Mouse (Mus musculus): Measurements from ENCODE around the gene Camp. TPM values are rescaled to one million over a fixed set of nuclear protein-coding genes. Genes with fewer than 3 reads are reported as not detected.

Gene Camp
- polyA plus RNA-seq, 1 experiment from 2014 or later = 1.3 TPM

- 66% methylated on average over 5 of the region's 5 CpGs for WGBS
- Histone ChIP-seq H3K9ac (ENCODE audit: low read depth, low read length) (no peak overlapping the region), H3K9me3 (ENCODE audit: control insufficient read depth) (no peaks in the 10 kb centered on the region), H3K4me3 (ENCODE audit: low read depth, low read length) (no peak overlapping the region), H3K27me3 (replicated peaks; ENCODE audit: control insufficient read depth, insufficient read depth, low read length) (no peaks in the 10 kb centered on the region), H3K4me2 (replicated peaks; ENCODE audit: low read depth) (no peak overlapping the region), H3K27ac (ENCODE audit: low read depth, low read length) (no peak overlapping the region; the same call in 1 of the 2 replicates), H3K36me3 (ENCODE audit: control insufficient read depth, insufficient read depth) (peaks cover 64% of the 10 kb centered on the region), H3K4me1 (replicated peaks; ENCODE audit: control insufficient read depth, insufficient read depth, low read length) (0 out of 2 replicates have a peak, but pooled peaks cover 8% of the 10 kb centered on the region)
- peak; percentile 84 for TF ChIP-seq CTCF (IDR thresholded peaks at IDR 0.05; ENCODE audit: low read depth)
- ATAC-seq = no peak
These were observed 43.3 kb upstream of the Camp start for GRCm38 (mm10) chr9:109892651-109893250.

- Histone ChIP-seq H3K4me3 (ENCODE audit: low read depth, low read length) (no peak overlapping the region), H3K4me1 (replicated peaks; ENCODE audit: control insufficient read depth, insufficient read depth, low read length) (0 out of 2 replicates have a peak, but pooled peaks cover 4% of the 10 kb centered on the region), H3K9ac (ENCODE audit: low read depth, low read length) (no peak overlapping the region), H3K27me3 (replicated peaks; ENCODE audit: control insufficient read depth, insufficient read depth, low read length) (no peaks in the 10 kb centered on the region), H3K9me3 (ENCODE audit: control insufficient read depth) (no peaks in the 10 kb centered on the region), H3K4me2 (replicated peaks; ENCODE audit: low read depth) (no peak overlapping the region), H3K36me3 (ENCODE audit: control insufficient read depth, insufficient read depth) (peaks cover 76% of the 10 kb centered on the region), H3K27ac (ENCODE audit: low read depth, low read length) (no peak overlapping the region)
- no peak for ATAC-seq
- TF ChIP-seq CTCF (IDR thresholded peaks at IDR 0.05; ENCODE audit: low read depth) = no peak
- 92% methylated on average over 8 of the region's 8 CpGs for WGBS
These were observed 42.1 kb upstream of the Camp start for GRCm38 (mm10) chr9:109891501-109891900.

GRCm38 (mm10) chr9:109887321-109887720 is 37.9 kb upstream of the Camp start:
- peaks cover 96% of the 10 kb centered on the region for H3K36me3 ChIP-seq (ENCODE audit: control insufficient read depth, insufficient read depth)
- H3K4me3 ChIP-seq (ENCODE audit: low read depth, low read length) = no peak overlapping the region
- H3K27me3 ChIP-seq (replicated peaks; ENCODE audit: control insufficient read depth, insufficient read depth, low read length) = no peaks in the 10 kb centered on the region
- H3K9me3 ChIP-seq (ENCODE audit: control insufficient read depth) = no peaks in the 10 kb centered on the region
- TF ChIP-seq CTCF (IDR thresholded peaks at IDR 0.05; ENCODE audit: low read depth) = no peak
- no peak overlapping the region for H3K9ac ChIP-seq (ENCODE audit: low read depth, low read length)
- H3K4me2 ChIP-seq (replicated peaks; ENCODE audit: low read depth) = no peak overlapping the region
- 0 out of 2 replicates have a peak, but pooled peaks cover 5% of the 10 kb centered on the region for H3K4me1 ChIP-seq (replicated peaks; ENCODE audit: control insufficient read depth, insufficient read depth, low read length)
- 62% methylated on average over 5 of the region's 5 CpGs for WGBS
- 0 out of 2 replicates have a peak overlapping the region, but pooled peaks have one; percentile 17 for H3K27ac ChIP-seq (ENCODE audit: low read depth, low read length)
- ATAC-seq = no peak

GRCm38 (mm10) chr9:109886259-109886658 is 36.8 kb upstream of the Camp start:
- Histone ChIP-seq H3K9me3 (ENCODE audit: control insufficient read depth) (no peaks in the 10 kb centered on the region), H3K9ac (ENCODE audit: low read depth, low read length) (no peak overlapping the region), H3K4me1 (replicated peaks; ENCODE audit: control insufficient read depth, insufficient read depth, low read length) (0 out of 2 replicates have a peak, but pooled peaks cover 5% of the 10 kb centered on the region), H3K4me2 (replicated peaks; ENCODE audit: low read depth) (no peak overlapping the region), H3K4me3 (ENCODE audit: low read depth, low read length) (no peak overlapping the region), H3K27ac (ENCODE audit: low read depth, low read length) (peak overlapping the region; percentile 73), H3K27me3 (replicated peaks; ENCODE audit: control insufficient read depth, insufficient read depth, low read length) (no peaks in the 10 kb centered on the region), H3K36me3 (ENCODE audit: control insufficient read depth, insufficient read depth) (peaks cover 93% of the 10 kb centered on the region)
- TF ChIP-seq CTCF (IDR thresholded peaks at IDR 0.05; ENCODE audit: low read depth) = no peak
- WGBS = 41% methylated on average over 4 of the region's 4 CpGs
- ATAC-seq = peak; percentile 89

- Histone ChIP-seq H3K27ac (ENCODE audit: low read depth, low read length) (peak overlapping the region; percentile 92), H3K4me2 (replicated peaks; ENCODE audit: low read depth) (no peak overlapping the region), H3K4me3 (ENCODE audit: low read depth, low read length) (no peak overlapping the region), H3K9me3 (ENCODE audit: control insufficient read depth) (no peaks in the 10 kb centered on the region), H3K27me3 (replicated peaks; ENCODE audit: control insufficient read depth, insufficient read depth, low read length) (no peaks in the 10 kb centered on the region), H3K4me1 (replicated peaks; ENCODE audit: control insufficient read depth, insufficient read depth, low read length) (0 out of 2 replicates have a peak, but pooled peaks cover 4% of the 10 kb centered on the region), H3K36me3 (ENCODE audit: control insufficient read depth, insufficient read depth) (peaks cover 42% of the 10 kb centered on the region), H3K9ac (ENCODE audit: low read depth, low read length) (no peak overlapping the region)
- peak; percentile 71 for ATAC-seq
- no peak for TF ChIP-seq CTCF (IDR thresholded peaks at IDR 0.05; ENCODE audit: low read depth)
- WGBS = 39% methylated on average over 1 of the region's 1 CpGs
These were observed 29.9 kb upstream of the Camp start for GRCm38 (mm10) chr9:109879305-109879704.

- TF ChIP-seq CTCF (IDR thresholded peaks at IDR 0.05; ENCODE audit: low read depth) = peak; percentile 51
- 69% methylated on average over 5 of the region's 5 CpGs for WGBS
These were observed 28.2 kb upstream of the Camp start for GRCm38 (mm10) chr9:109877666-109878065.

More at GRCm38 (mm10) chr9:109877666-109878065, 28.2 kb upstream of the Camp start:
- Histone ChIP-seq H3K4me3 (ENCODE audit: low read depth, low read length) (peak overlapping the region; percentile 87), H3K4me1 (replicated peaks; ENCODE audit: control insufficient read depth, insufficient read depth, low read length) (0 out of 2 replicates have a peak, but pooled peaks cover 4% of the 10 kb centered on the region), H3K9me3 (ENCODE audit: control insufficient read depth) (no peaks in the 10 kb centered on the region), H3K27ac (ENCODE audit: low read depth, low read length) (peak overlapping the region; percentile 92; the same call in 1 of the 2 replicates), H3K36me3 (ENCODE audit: control insufficient read depth, insufficient read depth) (peaks cover 26% of the 10 kb centered on the region), H3K27me3 (replicated peaks; ENCODE audit: control insufficient read depth, insufficient read depth, low read length) (no peaks in the 10 kb centered on the region), H3K4me2 (replicated peaks; ENCODE audit: low read depth) (peak overlapping the region; percentile 78), H3K9ac (ENCODE audit: low read depth, low read length) (peak overlapping the region; percentile 40; the same call in 1 of the 2 replicates)
- no peak for ATAC-seq

Measured in intestine, postnatal 0 days (tissue).